Mouse (Mus musculus): ENCODE results near the gene Phykpl.

Gene Phykpl

GRCm38 (mm10) chr11:51644217-51644616 is 59.7 kb downstream of the Phykpl start:
- DNase-seq (ENCODE audit: low read depth, low spot score): no peak

GRCm38 (mm10) chr11:51645293-51645692 is 60.7 kb downstream of the Phykpl start:
- no peak for DNase-seq (ENCODE audit: low read depth, low spot score)

- DNase-seq (ENCODE audit: low read depth, low spot score): no peak
These were observed 61.7 kb downstream of the Phykpl start for GRCm38 (mm10) chr11:51646245-51646644.

DNA sequence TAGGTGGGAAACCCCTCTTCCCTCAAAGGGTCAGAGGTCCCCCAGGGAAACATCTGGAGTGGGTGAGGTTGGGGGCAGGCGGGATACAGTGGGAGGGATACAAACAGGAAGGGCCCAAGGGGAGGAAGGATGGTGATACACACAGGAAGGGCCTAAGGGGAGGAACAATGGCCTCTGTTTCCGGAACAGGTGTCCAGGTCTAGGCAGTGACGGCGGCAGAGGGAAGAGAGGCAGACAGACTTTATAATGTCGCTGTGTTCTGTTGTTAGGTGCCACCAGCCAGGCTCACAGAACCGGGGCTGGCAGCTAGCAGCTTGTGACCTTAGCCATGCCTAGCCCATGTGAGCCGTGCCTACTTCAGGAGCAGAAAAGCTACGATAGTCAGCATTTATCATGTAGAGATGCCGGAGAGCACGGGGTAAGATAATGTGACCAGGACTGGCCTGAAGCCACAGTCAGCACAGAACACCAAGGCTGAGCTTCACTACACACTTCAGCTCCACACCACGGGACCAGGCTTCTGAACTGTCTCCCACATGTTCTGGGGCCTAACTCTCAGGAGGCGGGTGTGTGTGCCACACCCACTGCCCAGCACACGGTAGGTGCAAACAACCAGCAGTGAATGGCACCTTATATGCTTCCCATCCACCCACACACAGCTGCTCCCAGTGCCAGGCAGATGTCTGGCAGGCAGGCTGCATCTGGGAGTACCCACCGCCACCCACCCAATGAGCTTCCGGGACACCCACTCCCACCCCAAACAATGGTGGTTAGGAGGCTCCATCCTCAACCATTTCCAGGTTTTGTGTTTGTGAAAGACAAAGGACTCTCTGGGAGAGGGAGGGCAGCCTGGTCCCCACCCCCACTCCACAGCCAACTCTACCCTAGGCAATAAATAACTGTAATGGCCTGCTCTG is 62.5 kb downstream of the Phykpl start:
- DNase-seq (ENCODE audit: low read depth, low spot score): no peak

DNA sequence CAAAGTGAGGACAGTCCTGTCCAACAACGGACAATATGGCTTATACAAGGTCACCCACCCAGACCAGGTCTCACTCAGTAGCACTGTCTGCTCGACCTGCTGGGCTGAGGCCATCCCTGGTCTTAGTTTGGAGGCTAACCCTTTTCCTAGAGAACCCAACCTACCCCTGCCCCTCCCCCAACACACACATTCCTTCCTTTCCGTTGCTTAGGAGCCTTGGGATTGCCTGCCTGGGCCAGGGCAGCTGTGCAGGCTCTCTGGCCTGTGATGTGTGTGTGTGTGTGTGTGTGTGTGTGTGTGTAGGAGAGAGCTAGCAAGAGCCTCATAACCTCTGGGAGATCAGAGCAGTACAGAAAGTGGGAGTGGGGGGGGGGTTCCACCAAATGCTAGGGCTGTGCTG is 64.0 kb downstream of the Phykpl start:
- no peak for DNase-seq (ENCODE audit: low read depth, low spot score)

GRCm38 (mm10) chr11:51649111-51649888 is 64.7 kb downstream of the Phykpl start:
- no peak for DNase-seq (ENCODE audit: low read depth, low spot score)

DNA sequence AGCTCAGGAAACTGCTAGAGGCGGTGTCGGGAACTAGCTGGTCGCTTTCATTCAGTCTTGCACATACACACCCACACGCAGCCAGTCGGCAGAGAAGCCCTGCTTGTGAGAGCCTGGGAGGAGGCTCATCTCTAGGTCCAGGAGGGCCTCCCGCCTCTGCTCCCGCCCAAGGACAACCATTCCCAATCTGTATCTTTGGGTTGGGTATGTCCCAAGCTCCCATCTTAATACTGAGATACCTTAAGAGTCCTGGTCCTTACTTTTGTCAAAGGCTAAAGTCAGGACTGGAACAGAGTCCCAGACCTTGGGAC is 65.3 kb downstream of the Phykpl start:
- no peak for DNase-seq (ENCODE audit: low read depth, low spot score)

- DNase-seq (ENCODE audit: low read depth, low spot score): no peak
These were observed 65.7 kb downstream of the Phykpl start for GRCm38 (mm10) chr11:51650261-51650660.

GRCm38 (mm10) chr11:51650691-51651515 is 66.3 kb downstream of the Phykpl start, which contains the start of the genes N4bp3 and D930048N14Rik:
N4bp3 (minus strand) TSS chr11:51650842.
D930048N14Rik (plus strand) TSS chr11:51650954.
- no peak for DNase-seq (ENCODE audit: low read depth, low spot score)

- no peak for DNase-seq (ENCODE audit: low read depth, low spot score)
These were observed 68.4 kb downstream of the Phykpl start for GRCm38 (mm10) chr11:51652889-51653418.

- DNase-seq (ENCODE audit: low read depth, low spot score): no peak
These were observed 69.2 kb downstream of the Phykpl start for GRCm38 (mm10) chr11:51653736-51654135.
